Mouse (Mus musculus) embryonic fibroblast, embryonic 13.5 days (primary cell): ENCODE data around the gene Gm17509. TPM values are rescaled to one million over a fixed set of nuclear protein-coding genes. Genes with fewer than 3 reads are reported as not detected.

ENCODE experiments used
- H3K27ac ChIP-seq: 2 replicates; pipeline ENCODE4 v1.5.1; 2012; ENCODE audit warnings: low read length, control low read depth, inconsistent platforms; ENCODE audit not compliant: insufficient read depth
- H3K4me1 ChIP-seq: 2 replicates; pipeline ENCODE4 v1.6.1; 2011; ENCODE audit warnings: low read length; ENCODE audit not compliant: control insufficient read depth, insufficient read depth
- H3K4me3 ChIP-seq: 2 replicates; pipeline ENCODE4 v1.5.1; 2011; ENCODE audit warnings: mild to moderate bottlenecking, control low read depth, low read length; ENCODE audit not compliant: insufficient read depth
- CTCF ChIP-seq: IDR thresholded peaks from 2 replicates; pipeline ENCODE4 v1.5.1; 2011; ENCODE audit warnings: mild to moderate bottlenecking, control low read depth, low read length, moderate library complexity, borderline replicate concordance; ENCODE audit not compliant: insufficient read depth
- POLR2A ChIP-seq: IDR thresholded peaks from 2 replicates; pipeline ENCODE4 v1.6.1; 2011; ENCODE audit warnings: low read depth, mild to moderate bottlenecking, control low read depth, low read length, moderate library complexity
- polyA plus RNA-seq: library from polyadenylated mRNA; stranded (reverse); fragments of >200 nt; gene quantifications from 2 replicates; pipeline ENCODE4 v1.2.4, GENCODE M21; 2011; ENCODE audit warnings: low read depth; ENCODE audit not compliant: missing spikeins, insufficient read length

Gene Gm17509
- polyA plus RNA-seq, 1 experiment, result not detected

GRCm38 (mm10) chr13:117211386-117211875, 9.4 kb downstream of the Gm17509 start:
- no peak overlapping the region for H3K4me3 ChIP-seq
- H3K27ac ChIP-seq, result no peak overlapping the region
- no peak for TF ChIP-seq CTCF
- no peak for TF ChIP-seq POLR2A
- H3K4me1 ChIP-seq, result no peaks in the 10 kb centered on the region

GRCm38 (mm10) chr13:117208236-117208635, 12.6 kb downstream of the Gm17509 start, which contains the start of gene Emb:
Emb (plus strand) TSS chr13:117208536.
- TF ChIP-seq POLR2A, result no peak
- no peak for TF ChIP-seq CTCF
- Histone ChIP-seq H3K27ac (no peak within 1 kb of the TSS), H3K4me1 (no peaks in the 10 kb centered on the region), H3K4me3 (no peak within 1 kb of the TSS)

- Histone ChIP-seq H3K27ac (no peak overlapping the region), H3K4me3 (no peak overlapping the region), H3K4me1 (no peaks in the 10 kb centered on the region)
- TF ChIP-seq CTCF, result no peak
- no peak for TF ChIP-seq POLR2A
Observed at GRCm38 (mm10) chr13:117206066-117206465, 14.8 kb downstream of the Gm17509 start.

GRCm38 (mm10) chr13:117204685-117205084, 16.2 kb downstream of the Gm17509 start:
- H3K4me3 ChIP-seq, result no peak overlapping the region
- TF ChIP-seq CTCF (no peak), POLR2A (no peak)
- no peaks in the 10 kb centered on the region for H3K4me1 ChIP-seq
- no peak overlapping the region for H3K27ac ChIP-seq

GRCm38 (mm10) chr13:117202755-117203471, 18.0 kb downstream of the Gm17509 start:
- no peak overlapping the region for H3K27ac ChIP-seq
- no peaks in the 10 kb centered on the region for H3K4me1 ChIP-seq
- no peak for TF ChIP-seq POLR2A
- peak; percentile 51; the same call in 1 of the 2 replicates for TF ChIP-seq CTCF
- H3K4me3 ChIP-seq, result no peak overlapping the region

DNA sequence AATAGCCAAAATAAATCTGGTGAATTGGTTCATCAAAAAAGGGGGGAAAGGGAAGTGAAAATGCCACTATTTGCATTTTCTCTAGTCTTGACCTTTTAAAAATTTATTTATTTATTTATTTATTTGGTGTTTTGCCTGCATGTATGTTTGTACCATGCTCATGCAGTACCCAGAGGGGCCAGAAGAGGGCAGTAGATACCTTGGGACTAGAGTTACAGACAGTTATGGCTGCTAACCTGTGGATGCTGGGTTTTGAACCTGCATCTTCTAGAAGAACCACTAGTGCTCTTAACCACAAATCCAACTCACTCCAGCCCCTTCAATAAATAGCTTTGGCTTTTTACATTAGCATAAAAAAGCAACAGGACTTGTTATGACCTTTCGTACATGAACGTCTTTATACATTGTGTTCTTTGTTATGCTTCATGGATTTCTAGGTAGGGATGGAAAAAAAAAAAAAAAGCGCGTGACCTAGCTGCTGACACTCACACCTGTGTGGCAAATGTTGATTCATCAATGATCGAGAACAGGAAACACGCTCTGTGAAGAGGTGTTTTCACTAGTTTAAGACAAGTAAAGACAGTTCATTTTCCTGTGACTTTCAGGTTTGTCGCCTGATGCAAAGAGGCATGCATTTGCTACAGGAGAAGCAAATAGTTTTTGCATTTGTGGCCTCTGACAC, 22.3 kb downstream of the Gm17509 start:
- Histone ChIP-seq H3K4me1 (no peaks in the 10 kb centered on the region), H3K27ac (no peak overlapping the region), H3K4me3 (no peak overlapping the region)
- no peak for TF ChIP-seq POLR2A
- TF ChIP-seq CTCF, result peak; percentile 27; the same call in 1 of the 2 replicates

DNA sequence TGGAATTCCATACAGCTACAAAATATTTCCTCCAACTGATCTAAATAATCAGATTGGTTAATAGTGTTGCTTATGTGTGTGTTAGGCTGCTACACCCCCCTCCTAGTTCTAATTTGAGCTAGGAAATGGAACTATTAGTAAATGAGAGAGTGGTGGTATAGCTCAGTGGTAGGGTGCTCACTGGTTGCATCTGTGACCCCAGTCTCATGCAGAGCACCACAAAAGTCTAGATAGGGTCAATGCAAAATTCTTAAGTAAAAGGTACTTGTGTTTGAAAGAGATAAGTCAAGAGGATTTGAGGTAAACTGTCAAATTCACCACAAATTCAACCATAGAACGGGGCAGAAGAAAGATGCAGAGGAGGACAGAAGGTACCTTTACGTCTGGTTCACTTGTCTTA, 23.2 kb downstream of the Gm17509 start:
- H3K4me3 ChIP-seq, result no peak overlapping the region
- no peak for TF ChIP-seq CTCF
- no peak for TF ChIP-seq POLR2A
- no peaks in the 10 kb centered on the region for H3K4me1 ChIP-seq
- no peak overlapping the region for H3K27ac ChIP-seq

- H3K27ac ChIP-seq, result no peak overlapping the region
- TF ChIP-seq CTCF, result no peak
- TF ChIP-seq POLR2A, result no peak
- H3K4me1 ChIP-seq, result no peaks in the 10 kb centered on the region
- H3K4me3 ChIP-seq, result no peak overlapping the region
Observed at GRCm38 (mm10) chr13:117195569-117196495, 25.0 kb downstream of the Gm17509 start.

- Histone ChIP-seq H3K4me1 (no peaks in the 10 kb centered on the region), H3K4me3 (no peak overlapping the region), H3K27ac (no peak overlapping the region)
- TF ChIP-seq POLR2A, result no peak
- TF ChIP-seq CTCF, result no peak
Observed at GRCm38 (mm10) chr13:117193422-117193983, 27.4 kb downstream of the Gm17509 start.
